Mouse (Mus musculus): ENCODE data around the gene Opcml. TPM values are rescaled to one million over a fixed set of nuclear protein-coding genes. Genes with fewer than 3 reads are reported as not detected.

Gene Opcml
- polyA plus RNA-seq, 1 experiment from 2014 or later, result not detected

GRCm38 (mm10) chr9:27804461-27804860 is 13.9 kb downstream of the Opcml start:
- H3K79me2 ChIP-seq (ENCODE audit: inconsistent target), result no peaks in the 10 kb centered on the region
- no peak overlapping the region for H3K27ac ChIP-seq
- H3K4me3 ChIP-seq (ENCODE audit: inconsistent target), result no peak overlapping the region
- 85% methylated on average over 3 of the region's 3 CpGs for WGBS (ENCODE audit: missing documents)
- no peaks in the 10 kb centered on the region for H3K36me3 ChIP-seq (ENCODE audit: inconsistent target)

- Histone ChIP-seq H3K4me3 (ENCODE audit: inconsistent target) (no peak overlapping the region), H3K79me2 (ENCODE audit: inconsistent target) (no peaks in the 10 kb centered on the region), H3K27ac (no peak overlapping the region), H3K36me3 (ENCODE audit: inconsistent target) (no peaks in the 10 kb centered on the region)
- WGBS (ENCODE audit: missing documents), result 92% methylated on average over 8 of the region's 8 CpGs
Observed at GRCm38 (mm10) chr9:27809741-27810140, 19.2 kb downstream of the Opcml start.

- 17% methylated on average over 3 of the region's 3 CpGs for WGBS (ENCODE audit: missing documents)
- no peak overlapping the region for H3K27ac ChIP-seq
- H3K36me3 ChIP-seq (ENCODE audit: inconsistent target), result no peaks in the 10 kb centered on the region
- H3K79me2 ChIP-seq (ENCODE audit: inconsistent target), result no peaks in the 10 kb centered on the region
- no peak overlapping the region for H3K4me3 ChIP-seq (ENCODE audit: inconsistent target)
Observed at GRCm38 (mm10) chr9:27813207-27813790, 22.7 kb downstream of the Opcml start.

- Histone ChIP-seq H3K27ac (no peak overlapping the region), H3K4me3 (ENCODE audit: inconsistent target) (no peak overlapping the region), H3K79me2 (ENCODE audit: inconsistent target) (no peaks in the 10 kb centered on the region), H3K36me3 (ENCODE audit: inconsistent target) (no peaks in the 10 kb centered on the region)
- 30% methylated on average over 2 of the region's 2 CpGs for WGBS (ENCODE audit: missing documents)
Observed at GRCm38 (mm10) chr9:27814161-27814560, 23.6 kb downstream of the Opcml start.

GRCm38 (mm10) chr9:27821197-27821596 is 30.6 kb downstream of the Opcml start:
- WGBS (ENCODE audit: missing documents), result 50% methylated on average over 1 of the region's 1 CpGs
- no peak overlapping the region for H3K4me3 ChIP-seq (ENCODE audit: inconsistent target)
- H3K27ac ChIP-seq, result no peak overlapping the region
- H3K79me2 ChIP-seq (ENCODE audit: inconsistent target), result no peaks in the 10 kb centered on the region
- no peaks in the 10 kb centered on the region for H3K36me3 ChIP-seq (ENCODE audit: inconsistent target)

- 90% methylated on average over 6 of the region's 6 CpGs for WGBS (ENCODE audit: missing documents)
- H3K27ac ChIP-seq, result no peak overlapping the region
- H3K4me3 ChIP-seq (ENCODE audit: inconsistent target), result no peak overlapping the region
- H3K36me3 ChIP-seq (ENCODE audit: inconsistent target), result no peaks in the 10 kb centered on the region
- no peaks in the 10 kb centered on the region for H3K79me2 ChIP-seq (ENCODE audit: inconsistent target)
Observed at GRCm38 (mm10) chr9:27822681-27823080, 32.1 kb downstream of the Opcml start.

- Histone ChIP-seq H3K36me3 (ENCODE audit: inconsistent target) (no peaks in the 10 kb centered on the region), H3K79me2 (ENCODE audit: inconsistent target) (no peaks in the 10 kb centered on the region), H3K27ac (no peak overlapping the region), H3K4me3 (ENCODE audit: inconsistent target) (no peak overlapping the region)
- 52% methylated on average over 7 of the region's 7 CpGs for WGBS (ENCODE audit: missing documents)
Observed at GRCm38 (mm10) chr9:27824424-27824823, 33.8 kb downstream of the Opcml start.

GRCm38 (mm10) chr9:27830519-27830918 is 39.9 kb downstream of the Opcml start:
- 75% methylated on average over 5 of the region's 5 CpGs for WGBS (ENCODE audit: missing documents)
- no peaks in the 10 kb centered on the region for H3K36me3 ChIP-seq (ENCODE audit: inconsistent target)

GRCm38 (mm10) chr9:27842806-27843205 is 52.2 kb downstream of the Opcml start:
- Histone ChIP-seq H3K4me3 (ENCODE audit: inconsistent target) (no peak overlapping the region), H3K36me3 (ENCODE audit: inconsistent target) (no peaks in the 10 kb centered on the region), H3K79me2 (ENCODE audit: inconsistent target) (no peaks in the 10 kb centered on the region), H3K27ac (no peak overlapping the region)
- 82% methylated on average over 5 of the region's 5 CpGs for WGBS (ENCODE audit: missing documents)

More at GRCm38 (mm10) chr9:27830519-27830918, 39.9 kb downstream of the Opcml start:
- H3K79me2 ChIP-seq (ENCODE audit: inconsistent target), result no peaks in the 10 kb centered on the region
- no peak overlapping the region for H3K27ac ChIP-seq
- no peak overlapping the region for H3K4me3 ChIP-seq (ENCODE audit: inconsistent target)

- Histone ChIP-seq H3K79me2 (ENCODE audit: inconsistent target) (no peaks in the 10 kb centered on the region), H3K4me3 (ENCODE audit: inconsistent target) (no peak overlapping the region), H3K36me3 (ENCODE audit: inconsistent target) (no peaks in the 10 kb centered on the region), H3K27ac (no peak overlapping the region)
- WGBS (ENCODE audit: missing documents), result 76% methylated on average over 3 of the region's 3 CpGs
Observed at GRCm38 (mm10) chr9:27871624-27872023, 81.0 kb downstream of the Opcml start.

GRCm38 (mm10) chr9:27889636-27890035 is 99.1 kb downstream of the Opcml start:
- H3K4me3 ChIP-seq (ENCODE audit: inconsistent target), result no peak overlapping the region
- no peaks in the 10 kb centered on the region for H3K36me3 ChIP-seq (ENCODE audit: inconsistent target)
- 89% methylated on average over 5 of the region's 5 CpGs for WGBS (ENCODE audit: missing documents)
- H3K27ac ChIP-seq, result no peak overlapping the region
- no peaks in the 10 kb centered on the region for H3K79me2 ChIP-seq (ENCODE audit: inconsistent target)

GRCm38 (mm10) chr9:27917250-27917649 is 126.7 kb downstream of the Opcml start:
- 58% methylated on average over 3 of the region's 3 CpGs for WGBS (ENCODE audit: missing documents)
- Histone ChIP-seq H3K27ac (no peak overlapping the region), H3K79me2 (ENCODE audit: inconsistent target) (no peaks in the 10 kb centered on the region), H3K4me3 (ENCODE audit: inconsistent target) (no peak overlapping the region), H3K36me3 (ENCODE audit: inconsistent target) (no peaks in the 10 kb centered on the region)

GRCm38 (mm10) chr9:27923495-27923894 is 132.9 kb downstream of the Opcml start:
- no peak overlapping the region for H3K27ac ChIP-seq

GRCm38 (mm10) chr9:27923945-27924825 is 133.6 kb downstream of the Opcml start:
- Histone ChIP-seq H3K4me3 (ENCODE audit: inconsistent target) (no peak overlapping the region), H3K79me2 (ENCODE audit: inconsistent target) (no peaks in the 10 kb centered on the region), H3K36me3 (ENCODE audit: inconsistent target) (no peaks in the 10 kb centered on the region), H3K27ac (no peak overlapping the region)
- 53% methylated on average over 4 of the region's 4 CpGs for WGBS (ENCODE audit: missing documents)

More at GRCm38 (mm10) chr9:27923495-27923894, 132.9 kb downstream of the Opcml start:
- Histone ChIP-seq H3K4me3 (ENCODE audit: inconsistent target) (no peak overlapping the region), H3K79me2 (ENCODE audit: inconsistent target) (no peaks in the 10 kb centered on the region), H3K36me3 (ENCODE audit: inconsistent target) (no peaks in the 10 kb centered on the region)
- 60% methylated on average over 1 of the region's 1 CpGs for WGBS (ENCODE audit: missing documents)

GRCm38 (mm10) chr9:27925650-27926049 is 135.1 kb downstream of the Opcml start:
- no peaks in the 10 kb centered on the region for H3K36me3 ChIP-seq (ENCODE audit: inconsistent target)
- no peaks in the 10 kb centered on the region for H3K79me2 ChIP-seq (ENCODE audit: inconsistent target)
- no peak overlapping the region for H3K27ac ChIP-seq
- H3K4me3 ChIP-seq (ENCODE audit: inconsistent target), result no peak overlapping the region
- WGBS (ENCODE audit: missing documents), result 81% methylated on average over 2 of the region's 2 CpGs

All from macrophage (primary cell).